Mouse (Mus musculus) neural tube, embryonic 12.5 days (tissue): ENCODE data around the gene Otop2. TPM values are rescaled to one million over a fixed set of nuclear protein-coding genes. Genes with fewer than 3 reads are reported as not detected.

ENCODE experiments used
- ATAC-seq: fragments of 200-750 bp; cut with Nextera tagmentation; 2 replicates; pipeline ENCODE4 v1.8.0; 2017; ENCODE audit warnings: low read depth, mild to moderate bottlenecking, moderate TSS enrichment, moderate library complexity; ENCODE audit not compliant: low FRiP score
- H3K27ac ChIP-seq: fragments of 300-500 bp; sonication (generic); 2 replicates; pipeline ENCODE4 v1.5.1; 2016
- H3K27me3 ChIP-seq: fragments of 300-500 bp; sonication (generic); replicated peaks from 2 replicates; pipeline ENCODE4 v1.6.1; 2016; ENCODE audit warnings: mild to moderate bottlenecking
- H3K36me3 ChIP-seq: fragments of 300-500 bp; sonication (generic); 2 replicates; pipeline ENCODE4 v1.6.1; 2016; ENCODE audit warnings: mild to moderate bottlenecking
- H3K4me1 ChIP-seq: fragments of 300-500 bp; sonication (generic); 2 replicates; pipeline ENCODE4 v1.6.1; 2016
- H3K4me2 ChIP-seq: fragments of 300-500 bp; sonication (generic); replicated peaks from 2 replicates; pipeline ENCODE4 v1.6.1; 2016; ENCODE audit warnings: mild to moderate bottlenecking
- H3K4me3 ChIP-seq: fragments of 300-500 bp; sonication (generic); 2 replicates; pipeline ENCODE4 v1.5.1; 2016
- H3K9ac ChIP-seq: fragments of 300-500 bp; sonication (generic); 2 replicates; pipeline ENCODE4 v1.6.1; 2016; ENCODE audit warnings: mild to moderate bottlenecking
- H3K9me3 ChIP-seq: fragments of 300-500 bp; sonication (generic); 2 replicates; pipeline ENCODE4 v1.6.1; 2016; ENCODE audit warnings: mild to moderate bottlenecking
- WGBS: fragments of 180-500 bp; shearing (Covaris S2); methylation state at CpG from one replicate; pipeline ENCODE4 v1.1.7; 2016; 5-methylcytosine and 5-hydroxymethylcytosine counted together
- polyA plus RNA-seq: library from polyadenylated mRNA; unstranded; fragments of >200 nt; fragmentation: Nextera tagmentation; extraction: Ambion mirVana; gene quantifications from 2 replicates; pipeline ENCODE4 v1.2.1, GENCODE M21; 2016

Otop2 gene
- polyA plus RNA-seq, 1 experiment from 2014 or later: not detected

DNA sequence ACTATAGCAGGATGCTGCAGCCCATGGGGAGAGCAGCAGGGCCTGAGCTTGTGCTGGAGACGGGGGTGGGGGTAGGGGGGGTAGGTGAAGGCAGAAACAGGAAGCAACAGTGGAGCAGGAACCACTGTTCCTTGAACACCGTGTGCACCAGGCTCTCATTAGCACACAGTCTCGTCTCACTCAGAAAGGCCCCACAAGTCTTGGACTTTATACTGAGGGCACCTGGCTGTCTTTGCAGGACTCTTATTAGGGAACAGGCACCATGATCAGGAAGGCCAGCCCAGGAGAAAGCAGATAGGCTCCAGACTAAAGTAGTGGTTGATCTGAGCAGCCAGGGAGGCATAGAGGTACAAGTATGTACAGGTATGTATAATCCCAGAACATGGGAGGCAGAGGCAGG, 30.4 kb downstream of the Otop2 start:
- Histone ChIP-seq H3K4me2 (no peak overlapping the region), H3K4me1 (peaks cover 7% of the 10 kb centered on the region), H3K9ac (no peak overlapping the region), H3K36me3 (no peaks in the 10 kb centered on the region), H3K27me3 (peaks cover 46% of the 10 kb centered on the region), H3K9me3 (no peaks in the 10 kb centered on the region), H3K4me3 (no peak overlapping the region), H3K27ac (no peak overlapping the region)
- WGBS: 74% methylated on average over 3 of the region's 3 CpGs
- no peak for ATAC-seq

DNA sequence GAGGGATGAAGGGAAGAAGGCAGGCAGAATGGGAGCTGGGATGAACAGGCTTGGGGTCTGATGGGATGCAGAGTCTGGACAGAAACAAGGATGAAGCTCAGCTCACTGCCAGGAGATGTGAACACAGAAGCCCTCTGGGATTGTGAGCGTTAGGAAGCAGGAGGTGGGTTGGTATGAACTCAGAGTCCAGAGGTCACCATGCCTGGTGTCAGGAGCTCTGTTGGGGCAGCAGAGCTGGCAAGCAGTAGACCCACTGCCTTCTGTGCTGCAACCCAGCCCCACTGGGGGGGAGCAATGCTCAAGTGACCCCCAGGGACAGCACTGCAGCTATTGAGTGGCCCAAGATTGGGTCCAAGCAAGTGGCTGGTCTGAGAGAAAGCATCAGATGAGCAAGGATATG, 30.9 kb downstream of the Otop2 start:
- ATAC-seq: no peak
- WGBS: 89% methylated on average over 1 of the region's 1 CpGs

DNA sequence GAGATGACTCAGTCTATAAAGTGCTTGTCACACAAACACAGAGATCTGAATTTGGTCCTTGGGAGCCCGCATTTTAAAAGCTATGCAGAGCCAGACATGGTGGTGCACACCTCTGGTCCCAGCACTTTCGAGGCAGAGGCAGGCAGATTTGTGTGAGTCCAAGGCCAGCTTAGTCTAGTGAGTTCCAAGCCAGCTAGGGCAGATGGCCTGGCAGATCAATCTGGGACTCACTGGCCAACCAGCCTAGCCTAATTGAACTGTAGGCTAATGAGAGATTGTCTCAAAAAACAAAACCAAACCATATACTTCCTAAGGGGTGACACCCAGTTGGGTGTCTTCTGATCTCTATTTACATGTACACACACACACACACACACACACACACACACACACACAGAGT, 34.3 kb downstream of the Otop2 start:
- Histone ChIP-seq H3K9ac (no peak overlapping the region), H3K4me1 (no peaks in the 10 kb centered on the region), H3K27ac (no peak overlapping the region), H3K36me3 (no peaks in the 10 kb centered on the region), H3K27me3 (peaks cover 36% of the 10 kb centered on the region), H3K4me2 (no peak overlapping the region), H3K4me3 (no peak overlapping the region), H3K9me3 (no peaks in the 10 kb centered on the region)
- 80% methylated on average over 2 of the region's 2 CpGs for WGBS
- no peak for ATAC-seq

More for the DNA sequence above, 30.9 kb downstream of the Otop2 start:
- Histone ChIP-seq H3K27ac (no peak overlapping the region), H3K4me2 (no peak overlapping the region), H3K9me3 (no peaks in the 10 kb centered on the region), H3K27me3 (peaks cover 46% of the 10 kb centered on the region), H3K4me3 (no peak overlapping the region), H3K4me1 (peaks cover 7% of the 10 kb centered on the region), H3K36me3 (no peaks in the 10 kb centered on the region), H3K9ac (no peak overlapping the region)

DNA sequence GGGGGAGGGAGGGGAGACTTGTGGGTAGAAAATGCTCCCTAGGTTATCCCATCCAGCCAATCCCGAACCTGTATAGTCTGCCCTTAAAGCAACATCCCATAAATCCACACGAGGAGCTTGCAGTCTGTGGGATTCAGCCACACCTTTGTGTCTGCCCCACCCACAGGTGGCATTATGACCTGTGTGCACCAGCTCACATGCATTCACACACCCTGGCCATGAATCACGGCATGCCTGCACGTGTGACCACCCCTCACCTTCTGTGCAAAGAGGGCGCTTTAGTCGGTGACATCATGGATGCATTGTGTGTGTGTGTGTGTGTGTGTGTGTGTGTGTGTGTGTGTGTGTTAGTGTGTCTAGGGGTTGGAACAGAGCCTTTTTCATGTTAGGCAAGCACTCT, 34.9 kb downstream of the Otop2 start:
- H3K36me3 ChIP-seq: no peaks in the 10 kb centered on the region
- H3K4me1 ChIP-seq: no peaks in the 10 kb centered on the region
- whole genome bisulfite sequencing: 75% methylated on average over 6 of the region's 6 CpGs
- H3K4me2 ChIP-seq: no peak overlapping the region
- H3K9ac ChIP-seq: no peak overlapping the region
- H3K27ac ChIP-seq: no peak overlapping the region
- no peaks in the 10 kb centered on the region for H3K9me3 ChIP-seq
- H3K27me3 ChIP-seq: peaks cover 33% of the 10 kb centered on the region
- no peak for ATAC-seq
- H3K4me3 ChIP-seq: no peak overlapping the region

DNA sequence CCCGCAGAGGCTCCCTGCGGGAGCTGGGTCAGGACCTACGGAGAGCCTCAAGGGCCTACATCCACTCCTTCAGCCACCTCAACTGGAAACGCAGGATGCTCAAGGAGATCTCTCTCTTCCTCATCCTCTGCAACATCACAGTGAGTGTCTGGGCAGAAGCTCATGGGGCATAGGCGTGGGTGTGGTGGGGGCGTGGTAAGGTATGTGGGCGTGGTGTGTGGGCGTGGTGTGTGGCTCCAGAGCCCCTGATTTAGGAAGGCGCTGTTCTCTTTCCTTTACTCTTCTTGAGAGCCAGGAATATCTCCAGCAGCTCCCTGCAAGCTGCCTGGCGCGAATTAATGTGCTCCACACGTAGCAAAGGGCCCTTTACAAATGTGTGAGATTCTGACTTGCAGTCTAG, 38.0 kb downstream of the Otop2 start:
- peaks cover 22% of the 10 kb centered on the region for H3K27me3 ChIP-seq
- no peak for ATAC-seq

DNA sequence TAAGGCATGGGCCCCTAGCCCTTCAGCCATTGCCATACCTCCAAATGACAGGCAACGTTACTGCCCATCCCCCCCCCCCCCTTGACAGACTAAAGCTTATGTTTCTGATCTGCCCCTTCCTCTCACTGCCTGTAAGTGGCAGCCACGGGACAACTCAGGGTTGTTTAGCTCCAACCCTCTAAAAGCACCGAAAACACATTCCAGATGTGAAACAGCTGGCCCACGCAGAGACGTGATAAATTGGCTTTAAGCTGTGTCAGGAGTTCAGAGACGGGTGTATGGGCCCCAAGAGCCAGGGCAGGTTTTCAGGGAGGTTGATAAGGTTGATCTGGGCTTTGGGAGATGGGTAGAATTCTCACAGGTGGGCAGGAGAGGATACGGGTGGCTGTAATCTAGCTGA, 38.6 kb downstream of the Otop2 start:
- no peak overlapping the region for H3K4me3 ChIP-seq
- H3K9me3 ChIP-seq: no peaks in the 10 kb centered on the region
- no peak overlapping the region for H3K4me2 ChIP-seq
- H3K27me3 ChIP-seq: peaks cover 19% of the 10 kb centered on the region
- WGBS: 45% methylated on average over 7 of the region's 7 CpGs
- no peak overlapping the region for H3K9ac ChIP-seq
- no peaks in the 10 kb centered on the region for H3K4me1 ChIP-seq
- no peak for ATAC-seq
- H3K36me3 ChIP-seq: peaks cover 9% of the 10 kb centered on the region; the same call in 1 of the 2 replicates
- no peak overlapping the region for H3K27ac ChIP-seq

More for the DNA sequence above, 38.0 kb downstream of the Otop2 start:
- H3K4me2 ChIP-seq: no peak overlapping the region
- WGBS: 12% methylated on average over 12 of the region's 12 CpGs
- H3K9me3 ChIP-seq: no peaks in the 10 kb centered on the region
- H3K27ac ChIP-seq: no peak overlapping the region
- no peaks in the 10 kb centered on the region for H3K4me1 ChIP-seq
- H3K36me3 ChIP-seq: peaks cover 9% of the 10 kb centered on the region; the same call in 1 of the 2 replicates
- no peak overlapping the region for H3K4me3 ChIP-seq
- H3K9ac ChIP-seq: no peak overlapping the region

DNA sequence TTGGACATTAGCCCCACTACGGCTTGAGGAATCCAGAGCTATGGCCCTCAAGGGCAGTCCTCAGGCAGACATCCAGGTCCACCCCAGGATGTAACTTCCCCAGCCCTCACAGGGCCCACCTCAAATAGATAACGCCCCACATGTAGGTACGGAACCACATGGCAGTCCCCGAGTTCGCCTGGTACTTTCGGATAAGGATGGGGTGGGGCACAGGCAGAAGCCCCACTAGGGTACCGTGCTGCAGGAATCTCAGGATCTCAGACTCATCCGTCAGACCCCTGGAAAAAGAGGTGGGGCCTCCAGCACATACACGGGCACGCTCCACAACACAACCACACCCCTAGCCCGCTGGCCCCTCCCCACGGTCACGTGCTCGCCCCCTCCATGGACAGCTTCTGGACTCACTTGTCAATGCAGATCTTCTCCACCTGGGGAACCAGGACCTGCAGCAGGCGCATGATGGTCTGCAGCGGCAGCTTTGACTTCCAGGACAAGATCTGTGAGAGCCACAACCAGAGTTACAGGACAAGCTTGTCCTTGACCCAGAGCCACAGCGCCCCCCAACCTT, 41.8 kb downstream of the Otop2 start:
- Histone ChIP-seq H3K4me3 (no peak overlapping the region), H3K4me2 (no peak overlapping the region), H3K27ac (no peak overlapping the region), H3K36me3 (peaks cover 28% of the 10 kb centered on the region), H3K9me3 (no peaks in the 10 kb centered on the region), H3K27me3 (peaks cover 22% of the 10 kb centered on the region), H3K4me1 (no peaks in the 10 kb centered on the region), H3K9ac (no peak overlapping the region)
- 57% methylated on average over 17 of the region's 17 CpGs for WGBS
- ATAC-seq: no peak

DNA sequence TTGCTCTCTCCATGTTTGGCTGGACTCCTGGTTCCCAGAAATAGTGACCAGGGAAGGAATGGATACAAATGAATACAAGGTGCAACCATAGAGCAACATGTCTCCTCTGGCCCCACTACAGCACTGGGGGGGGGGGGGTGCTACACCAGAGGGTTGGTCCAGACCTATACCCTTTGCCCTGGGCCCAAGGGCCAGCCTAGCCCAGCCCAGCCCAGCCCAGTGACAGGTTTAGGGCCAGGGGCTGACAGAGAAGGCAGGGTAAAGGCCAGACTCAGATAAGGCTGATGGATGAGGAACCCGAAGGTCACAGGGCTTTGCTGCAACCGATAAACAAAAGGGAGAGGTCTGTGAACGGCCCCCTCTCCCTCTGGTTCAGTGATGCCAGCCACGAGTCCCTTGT, 43.0 kb downstream of the Otop2 start:
- H3K9me3 ChIP-seq: no peaks in the 10 kb centered on the region
- peaks cover 28% of the 10 kb centered on the region for H3K36me3 ChIP-seq
- no peak overlapping the region for H3K9ac ChIP-seq
- peaks cover 16% of the 10 kb centered on the region for H3K27me3 ChIP-seq
- no peak overlapping the region for H3K4me2 ChIP-seq
- no peaks in the 10 kb centered on the region for H3K4me1 ChIP-seq
- ATAC-seq: no peak
- 65% methylated on average over 4 of the region's 4 CpGs for WGBS
- H3K27ac ChIP-seq: no peak overlapping the region
- H3K4me3 ChIP-seq: no peak overlapping the region

DNA sequence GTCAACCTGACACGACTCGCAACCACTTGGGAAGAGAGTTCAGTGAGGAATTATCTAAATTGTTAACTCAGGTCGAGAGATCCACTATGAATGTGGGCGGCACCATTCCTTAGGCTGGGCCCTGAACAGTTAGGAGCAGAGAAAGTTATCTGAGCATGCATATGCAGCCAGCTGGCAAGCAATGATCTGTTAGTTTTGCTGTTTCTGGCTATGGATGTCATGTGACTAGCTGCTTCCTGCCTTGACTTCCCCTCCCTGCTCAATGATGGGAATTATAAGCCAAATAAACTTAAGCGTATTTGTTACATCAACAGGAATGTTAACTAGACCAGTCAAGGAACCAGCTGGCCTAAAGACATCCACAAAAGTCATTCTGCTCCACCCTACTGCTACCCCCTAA, 46.4 kb downstream of the Otop2 start:
- Histone ChIP-seq H3K9me3 (no peaks in the 10 kb centered on the region), H3K4me3 (no peak overlapping the region), H3K9ac (no peak overlapping the region), H3K4me2 (no peak overlapping the region), H3K36me3 (peaks cover 41% of the 10 kb centered on the region), H3K27ac (no peak overlapping the region), H3K27me3 (peaks cover 28% of the 10 kb centered on the region), H3K4me1 (no peaks in the 10 kb centered on the region)
- WGBS: 89% methylated on average over 5 of the region's 5 CpGs
- ATAC-seq: no peak

DNA sequence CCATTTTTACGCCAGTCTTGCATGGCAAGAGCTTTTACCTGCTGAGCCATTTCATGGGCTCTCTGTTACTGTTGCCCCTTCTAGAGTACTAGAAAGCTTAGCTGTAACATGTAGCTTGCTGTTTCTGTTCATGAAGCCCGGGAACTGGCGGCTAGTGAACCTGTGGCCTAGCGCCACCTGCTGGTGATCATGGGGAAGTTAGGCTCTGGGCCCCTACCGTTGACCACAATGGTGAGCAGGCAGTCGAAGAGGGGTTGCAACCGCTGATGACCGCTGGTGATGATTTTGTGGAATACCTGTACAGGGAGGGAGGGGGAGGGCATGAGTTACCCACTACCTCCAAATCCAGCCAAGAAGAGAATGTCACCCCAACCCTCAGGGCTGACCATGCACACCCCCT, 47.2 kb downstream of the Otop2 start:
- peaks cover 28% of the 10 kb centered on the region for H3K27me3 ChIP-seq
- no peak for ATAC-seq
- H3K4me2 ChIP-seq: no peak overlapping the region
- WGBS: 7% methylated on average over 8 of the region's 8 CpGs
- no peak overlapping the region for H3K9ac ChIP-seq
- H3K4me3 ChIP-seq: no peak overlapping the region
- H3K4me1 ChIP-seq: peaks cover 6% of the 10 kb centered on the region
- peaks cover 33% of the 10 kb centered on the region for H3K36me3 ChIP-seq
- H3K27ac ChIP-seq: no peak overlapping the region
- H3K9me3 ChIP-seq: no peaks in the 10 kb centered on the region

DNA sequence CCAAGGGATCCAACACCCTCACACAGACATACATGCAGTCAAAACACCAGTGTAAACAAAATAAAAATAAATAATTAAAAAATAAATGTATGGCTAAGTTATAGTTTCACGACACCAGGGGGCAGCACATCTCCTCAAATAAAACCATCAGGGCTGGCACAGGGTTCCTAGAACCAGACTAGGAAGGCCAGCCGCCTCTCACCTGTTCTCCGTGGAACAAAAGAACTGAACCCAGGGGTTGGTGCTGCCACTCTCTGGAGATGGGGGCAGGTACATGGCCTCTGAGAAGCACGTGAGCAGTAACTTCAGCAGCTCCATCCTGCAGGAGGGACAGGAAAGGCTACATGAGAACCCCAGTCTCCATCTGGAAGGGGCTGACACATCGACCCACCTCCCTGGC, 51.5 kb downstream of the Otop2 start:
- Histone ChIP-seq H3K36me3 (peaks cover 13% of the 10 kb centered on the region), H3K4me2 (no peak overlapping the region), H3K9ac (0 out of 2 replicates have a peak overlapping the region, but pooled peaks have one; percentile 5), H3K27me3 (peaks cover 25% of the 10 kb centered on the region; the same call in 1 of the 2 replicates), H3K9me3 (no peaks in the 10 kb centered on the region), H3K27ac (no peak overlapping the region), H3K4me1 (peaks cover 12% of the 10 kb centered on the region), H3K4me3 (no peak overlapping the region)
- WGBS: 18% methylated on average over 5 of the region's 5 CpGs
- no peak for ATAC-seq

DNA sequence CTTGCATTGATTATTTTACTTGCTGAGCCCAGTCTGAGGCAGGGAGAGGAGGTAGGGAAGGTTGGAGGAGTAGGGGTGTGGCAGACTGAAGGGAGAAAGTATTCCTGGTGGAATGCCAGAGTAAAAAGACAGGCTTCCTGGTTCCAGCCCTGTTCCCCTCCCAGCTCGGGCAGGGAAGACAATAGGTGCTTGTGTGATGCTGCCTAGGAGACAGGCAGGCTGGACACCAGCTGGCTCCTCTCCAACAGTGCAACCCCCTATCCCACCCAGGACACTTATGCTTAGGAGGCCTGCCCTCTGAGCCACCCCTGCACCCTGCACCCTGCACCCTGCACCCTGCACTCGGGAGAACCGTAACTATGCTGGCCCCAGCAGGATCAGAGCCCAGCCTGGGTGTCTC, 52.3 kb downstream of the Otop2 start:
- Histone ChIP-seq H3K36me3 (peaks cover 13% of the 10 kb centered on the region), H3K27me3 (peaks cover 25% of the 10 kb centered on the region; the same call in 1 of the 2 replicates), H3K9ac (0 out of 2 replicates have a peak overlapping the region, but pooled peaks have one; percentile 5), H3K27ac (no peak overlapping the region), H3K4me1 (peaks cover 12% of the 10 kb centered on the region), H3K4me2 (peak overlapping the region; percentile 20), H3K9me3 (no peaks in the 10 kb centered on the region), H3K4me3 (no peak overlapping the region)
- WGBS: 36% methylated on average over 3 of the region's 3 CpGs
- peak; percentile 58; the same call in 1 of the 2 replicates for ATAC-seq

DNA sequence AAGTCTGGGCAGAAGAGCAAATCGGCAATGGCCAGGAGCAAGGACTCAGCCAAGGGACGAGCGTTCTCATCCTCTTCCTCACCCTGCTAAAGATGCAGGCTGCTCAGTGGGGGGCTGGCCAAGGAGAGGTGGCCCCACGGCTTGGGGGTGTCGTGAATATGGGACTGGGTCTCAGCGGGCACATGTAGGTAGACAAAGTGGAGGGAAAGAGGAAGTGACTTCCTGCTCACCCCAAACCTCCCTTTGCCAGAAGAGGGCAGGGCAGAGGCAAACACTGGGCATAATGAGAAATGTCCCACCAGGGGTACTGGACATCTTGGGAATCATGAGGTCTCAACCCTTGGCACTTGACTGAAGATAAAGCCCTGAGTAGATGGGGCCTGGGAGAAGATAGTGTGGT, 52.8 kb downstream of the Otop2 start:
- peaks cover 12% of the 10 kb centered on the region for H3K4me1 ChIP-seq
- WGBS: 61% methylated on average over 6 of the region's 6 CpGs
- H3K4me2 ChIP-seq: peak overlapping the region; percentile 20; the same call in 1 of the 2 replicates
- no peaks in the 10 kb centered on the region for H3K9me3 ChIP-seq
- H3K9ac ChIP-seq: 0 out of 2 replicates have a peak overlapping the region, but pooled peaks have one; percentile 5
- peaks cover 13% of the 10 kb centered on the region for H3K36me3 ChIP-seq
- H3K27ac ChIP-seq: no peak overlapping the region
- no peak overlapping the region for H3K4me3 ChIP-seq
- ATAC-seq: no peak
- peaks cover 25% of the 10 kb centered on the region; the same call in 1 of the 2 replicates for H3K27me3 ChIP-seq
